Mouse (Mus musculus) thymus, postnatal 36 days (tissue): Measurements from ENCODE around the gene Atg5.
"Not testable (repeated sequence)": the region's sequence is repeated elsewhere in the genome, so short reads cannot be mapped to it uniquely, and the experiment has no call there.

ENCODE experiments used
- DNase-seq, 2 experiments: peaks; one replicate each; pipeline ENCODE4 v3.0.0; 2022; ENCODE audit warnings: mixed read lengths in 2 of 2

The Atg5 gene

DNA sequence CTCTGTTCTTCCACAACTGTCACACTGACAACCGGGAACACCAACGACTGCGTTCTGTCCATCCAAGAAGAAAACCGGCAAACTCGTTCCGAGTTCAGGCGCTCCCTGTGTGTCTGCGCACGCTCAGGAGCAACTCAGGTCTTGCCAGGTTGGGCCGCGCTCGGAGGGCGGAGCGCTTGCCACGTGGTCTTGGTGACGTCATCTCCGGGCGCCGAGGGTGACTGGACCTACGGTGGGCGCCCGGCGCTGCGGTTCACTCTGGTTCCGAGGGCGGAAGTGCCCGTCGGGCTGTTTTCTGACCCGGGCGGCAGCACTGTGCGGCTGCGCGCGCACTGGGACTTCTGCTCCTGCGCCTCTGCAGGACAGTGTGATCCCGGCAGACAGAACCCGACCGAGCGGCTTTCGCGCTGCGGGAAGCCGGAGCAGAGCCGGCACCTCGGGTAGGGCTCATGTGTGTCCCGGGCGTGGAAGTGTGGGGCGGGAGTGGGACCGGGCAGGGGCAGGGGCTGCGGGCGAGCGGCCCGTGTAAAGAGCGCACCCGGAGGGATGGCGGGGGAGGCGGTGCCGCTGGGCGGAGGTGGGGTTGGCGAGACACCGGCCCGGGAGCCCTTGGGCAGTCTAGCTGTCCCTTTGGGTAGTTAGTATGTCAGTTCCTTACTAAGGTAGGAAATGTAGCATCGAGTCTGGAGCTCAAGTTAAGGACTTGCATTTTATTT, at the start of gene Atg5:
Atg5 (plus strand) TSS at position 214 of the 716 bp plus-strand sequence.
- peak; percentile 96 for DNase-seq

DNA sequence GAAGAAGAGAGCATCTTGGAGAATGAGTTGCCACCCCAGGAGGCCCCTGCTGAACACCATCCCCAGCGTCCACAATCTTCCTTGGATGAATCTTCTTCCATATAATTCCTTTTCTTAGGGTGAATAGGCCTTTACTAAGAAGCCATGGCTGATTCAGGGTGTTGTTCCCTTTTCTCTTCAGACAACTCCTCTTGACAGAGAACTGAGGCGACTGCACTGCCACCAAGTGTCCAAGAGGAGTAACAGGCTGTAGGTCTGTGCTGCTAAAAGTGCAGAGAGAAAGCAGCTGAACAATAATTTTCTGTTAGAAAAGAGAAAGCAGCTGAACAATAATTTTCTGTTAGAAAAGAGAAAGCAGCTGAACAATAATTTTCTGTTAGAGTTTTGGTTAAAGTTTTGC, 49.1 kb upstream of the Atg5 start:
- DNase-seq: not testable (repeated sequence)

GRCm38 (mm10) chr10:44224345-44224744, 43.8 kb upstream of the Atg5 start:
- no peak for DNase-seq

- peak; percentile 26 to 39 for DNase-seq
Observed at GRCm38 (mm10) chr10:44233351-44233750, 34.8 kb upstream of the Atg5 start.

DNA sequence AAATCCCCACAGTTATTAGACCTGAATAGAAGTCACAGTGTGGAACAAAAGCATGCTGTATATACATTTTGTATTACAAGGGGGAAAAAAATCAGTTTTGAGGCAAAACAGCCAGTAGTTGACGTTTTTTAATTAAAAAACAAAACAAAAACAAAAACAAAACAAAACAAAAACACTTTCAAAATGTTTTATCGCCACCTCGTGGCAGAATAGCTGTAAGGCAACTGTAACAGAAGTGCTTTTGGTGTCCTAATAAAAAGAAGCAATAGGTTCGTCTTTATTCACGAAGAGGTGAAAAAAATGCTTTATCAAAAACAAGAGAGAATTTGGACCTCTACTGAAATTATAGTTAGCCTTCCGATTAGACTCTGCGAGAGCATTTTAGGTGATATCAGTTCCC, 32.9 kb upstream of the Atg5 start:
- DNase-seq: not testable (repeated sequence)

DNA sequence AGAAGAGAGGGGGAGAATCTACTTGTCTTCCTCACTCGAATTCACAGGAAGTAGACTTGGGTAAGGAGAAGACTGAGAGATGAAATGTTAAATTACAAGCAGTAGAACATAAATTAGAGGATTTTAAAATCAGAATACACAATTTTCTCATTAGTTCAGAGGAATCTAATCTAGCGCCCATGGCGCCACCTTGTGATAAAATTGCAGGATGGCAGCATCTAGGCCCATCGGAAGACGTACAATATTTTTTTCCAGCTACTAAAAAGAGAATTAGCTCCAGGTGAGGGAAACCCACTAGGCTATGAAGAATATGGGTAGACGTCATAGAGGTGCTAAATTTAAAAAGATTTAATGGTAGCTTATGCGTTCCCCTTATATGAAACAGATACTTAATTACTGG, 11.5 kb upstream of the Atg5 start:
- DNase-seq: no peak

DNA sequence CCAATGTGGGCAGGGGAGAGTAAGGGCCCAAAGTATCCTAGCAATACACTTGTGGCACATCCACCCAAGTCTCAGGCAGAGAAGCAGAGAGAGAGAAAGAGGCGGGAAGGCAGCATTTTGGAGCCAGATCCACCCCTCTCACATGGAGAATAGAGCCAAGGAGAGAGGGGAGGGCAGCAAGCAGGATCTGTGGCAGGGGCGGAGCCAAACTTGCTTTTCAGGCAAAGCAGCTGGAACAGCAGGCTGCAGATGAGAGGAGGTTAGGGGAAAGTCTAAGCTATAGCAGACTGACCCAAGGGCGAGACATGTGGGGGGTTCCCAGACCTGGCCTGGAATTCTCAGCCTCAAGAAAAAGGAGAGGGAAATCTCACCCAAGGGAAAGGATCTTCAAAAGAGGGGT, 2.3 kb upstream of the Atg5 start:
- DNase-seq: no peak

- DNase-seq: no peak
Observed at GRCm38 (mm10) chr10:44266561-44266960, 1.6 kb upstream of the Atg5 start.

- peak in 1 of 2 experiments; percentile 10 for DNase-seq
Observed at GRCm38 (mm10) chr10:44267426-44268142, 574 bp upstream of the Atg5 start.

- DNase-seq: no peak
Observed at GRCm38 (mm10) chr10:44269211-44269610, 1.1 kb downstream of the Atg5 start.

DNA sequence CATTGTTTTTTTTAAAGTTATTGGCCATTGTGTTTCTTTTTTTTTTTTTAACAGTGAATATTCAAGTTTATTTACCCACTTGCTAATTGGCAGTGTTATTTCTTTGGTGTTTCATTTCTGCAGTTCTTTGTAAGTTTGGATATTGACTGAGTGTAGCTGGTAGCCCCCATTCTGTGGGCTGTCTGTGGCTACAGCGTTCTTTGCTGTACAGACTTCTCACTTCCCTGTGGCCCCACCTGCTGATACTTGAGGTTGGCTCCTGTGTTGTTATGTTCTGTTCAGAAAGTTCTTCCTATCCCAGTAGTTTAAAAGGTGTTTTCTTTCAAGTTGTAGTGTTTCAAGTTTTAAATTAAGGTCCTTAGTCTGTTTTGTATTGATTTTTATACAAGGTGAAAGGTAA, 14.2 kb downstream of the Atg5 start:
- no peak for DNase-seq

DNA sequence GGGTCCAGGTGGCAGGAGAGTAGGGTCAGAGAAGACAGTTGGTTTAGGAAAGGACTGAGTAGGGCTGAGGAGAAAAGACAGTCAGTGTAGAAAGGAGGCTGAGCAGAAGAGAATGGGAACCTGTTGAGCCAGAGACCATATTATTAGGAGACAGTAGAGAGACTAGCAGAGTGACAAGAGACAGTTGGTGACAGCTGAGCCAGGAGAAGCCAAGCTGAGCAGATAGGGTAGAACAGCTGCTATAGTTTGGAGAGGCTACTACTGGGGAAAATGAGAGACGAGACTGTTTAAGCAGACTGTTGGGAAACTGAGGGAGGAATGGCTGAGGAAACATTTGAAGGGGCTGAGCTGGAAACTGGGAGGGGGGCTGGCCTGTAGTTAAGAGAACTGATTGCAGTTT, 16.9 kb downstream of the Atg5 start:
- DNase-seq: no peak

- no peak for DNase-seq
Observed at GRCm38 (mm10) chr10:44285935-44286334, 17.8 kb downstream of the Atg5 start.

DNA sequence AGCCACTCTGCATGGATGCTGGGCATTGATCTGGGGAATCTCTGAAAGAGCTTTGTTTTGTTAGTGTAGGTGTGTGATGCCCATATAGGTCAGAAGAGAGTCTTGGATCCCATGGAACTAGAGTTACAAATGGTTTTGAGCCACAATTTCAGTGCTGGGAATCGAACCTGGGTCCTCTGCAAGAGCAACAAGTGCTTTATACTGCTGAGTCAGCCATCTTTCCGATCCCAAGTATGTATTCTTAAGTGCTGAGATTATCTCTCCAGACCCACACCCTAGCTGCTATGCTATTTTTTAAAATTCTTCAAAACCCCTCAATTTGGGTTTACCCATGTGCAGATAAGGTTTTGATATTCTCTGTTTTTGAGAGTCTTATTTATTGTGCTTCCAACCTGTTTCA, 22.7 kb downstream of the Atg5 start:
- no peak for DNase-seq

GRCm38 (mm10) chr10:44292205-44292604, 24.0 kb downstream of the Atg5 start:
- no peak for DNase-seq

- no peak for DNase-seq
Observed at GRCm38 (mm10) chr10:44299165-44299564, 31.0 kb downstream of the Atg5 start.

DNA sequence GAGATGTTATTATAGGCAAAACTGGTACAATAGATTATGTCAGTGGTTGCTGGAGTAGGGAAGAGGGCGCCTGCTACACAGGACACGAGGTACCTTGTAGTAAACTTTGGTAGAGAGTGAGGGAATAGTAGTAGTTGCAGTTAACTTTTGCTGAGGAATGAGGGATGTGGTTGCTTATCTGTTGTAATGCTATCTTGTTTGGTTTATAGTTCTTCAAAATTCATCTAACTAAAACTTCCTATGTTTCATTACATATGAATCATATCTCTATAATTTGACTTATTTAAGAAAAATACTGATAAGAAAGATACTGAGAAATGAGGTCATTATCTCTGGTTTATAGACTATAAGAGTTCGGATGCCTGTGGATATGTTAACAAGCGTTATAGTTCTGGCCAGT, 31.9 kb downstream of the Atg5 start:
- DNase-seq: no peak

DNA sequence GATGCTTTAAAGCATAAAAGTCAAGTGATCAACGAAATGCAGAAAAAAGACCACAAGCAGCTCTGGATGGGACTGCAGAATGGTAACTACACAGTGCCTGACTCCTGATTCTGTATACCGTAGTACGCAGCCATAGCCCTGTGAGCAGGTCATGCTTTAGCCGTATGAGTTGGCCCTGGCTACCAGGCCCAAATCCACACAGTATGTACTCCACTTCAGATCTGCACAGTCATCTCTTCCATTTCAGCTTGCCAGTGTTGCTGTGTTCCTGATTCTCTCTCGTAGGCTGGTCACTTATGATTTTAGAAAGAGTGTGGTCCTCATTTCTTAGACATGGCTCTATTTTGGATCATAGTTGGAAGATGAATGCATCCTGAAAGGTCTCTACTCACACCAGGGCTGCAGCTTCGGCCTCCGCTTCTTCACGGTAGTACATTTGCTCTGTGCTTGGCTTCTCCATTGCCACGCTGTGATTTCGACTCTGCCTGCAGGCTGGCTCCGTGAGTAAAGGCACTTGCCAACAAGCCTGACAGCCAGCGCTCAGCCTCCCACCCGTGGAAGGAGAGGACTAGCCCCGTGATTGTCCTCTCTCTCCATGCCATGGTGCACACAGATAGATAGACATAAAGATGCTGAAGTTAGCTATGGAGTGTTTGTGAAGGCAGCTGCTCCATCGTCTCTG, 35.6 kb downstream of the Atg5 start:
- no peak for DNase-seq

DNA sequence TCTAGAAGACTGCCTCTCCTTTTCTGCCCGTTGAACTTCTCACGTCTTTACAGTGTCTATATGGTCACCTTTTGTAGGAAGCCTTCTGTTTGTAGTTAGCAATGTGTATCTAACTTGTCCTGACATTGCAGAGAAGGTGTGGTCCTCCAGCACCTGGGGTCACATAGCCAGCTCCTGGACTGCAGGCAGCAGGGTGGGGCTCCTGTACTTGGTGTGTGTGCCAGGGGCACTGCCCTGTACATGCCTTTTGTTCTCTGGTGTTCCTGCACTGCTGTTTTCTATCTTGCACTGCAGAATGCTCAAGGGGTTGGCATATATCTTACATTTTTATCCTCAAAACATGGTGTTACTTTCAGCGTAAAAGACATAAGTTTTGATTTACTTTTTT, 36.2 kb downstream of the Atg5 start:
- no peak for DNase-seq

GRCm38 (mm10) chr10:44304845-44305244, 36.7 kb downstream of the Atg5 start:
- DNase-seq: no peak

DNA sequence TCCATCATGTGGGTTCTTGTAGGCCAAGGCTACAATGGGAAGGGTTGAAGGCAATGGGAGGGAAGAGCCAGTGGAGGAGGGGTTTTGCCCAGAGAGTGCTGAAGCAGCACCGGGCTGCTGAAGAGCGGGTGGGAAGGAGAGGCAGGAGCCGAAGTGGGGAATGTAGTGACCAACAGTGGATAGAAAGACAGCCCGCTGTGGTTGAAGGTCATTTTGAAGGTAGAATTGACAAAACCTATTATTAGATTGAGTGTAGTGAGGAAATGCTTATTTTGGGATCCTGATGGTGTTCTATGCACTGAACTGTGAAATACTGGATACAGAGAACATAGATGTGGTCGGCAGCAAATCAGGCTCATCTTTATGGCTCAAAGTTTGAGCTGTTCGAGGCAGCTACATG, 38.1 kb downstream of the Atg5 start:
- no peak for DNase-seq

DNA sequence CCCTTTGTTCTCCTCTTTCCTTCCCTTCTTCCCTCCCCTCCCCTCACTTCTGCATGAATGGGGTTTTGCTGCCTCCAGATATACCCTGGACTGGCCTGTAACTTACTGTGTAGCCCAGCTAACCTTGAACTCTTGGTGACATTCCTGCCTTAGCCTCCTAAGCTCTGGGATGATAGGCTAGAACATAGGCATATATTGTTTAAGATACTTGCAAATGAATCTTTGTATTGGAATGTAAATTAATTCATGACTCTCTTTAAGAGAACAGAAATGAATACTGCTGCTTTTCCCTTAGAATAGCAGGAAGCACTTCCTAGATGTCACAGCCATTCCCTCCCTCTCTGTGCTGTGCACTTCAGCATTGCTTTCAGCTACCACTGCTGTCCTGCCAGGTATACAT, 40.1 kb downstream of the Atg5 start:
- no peak for DNase-seq

DNA sequence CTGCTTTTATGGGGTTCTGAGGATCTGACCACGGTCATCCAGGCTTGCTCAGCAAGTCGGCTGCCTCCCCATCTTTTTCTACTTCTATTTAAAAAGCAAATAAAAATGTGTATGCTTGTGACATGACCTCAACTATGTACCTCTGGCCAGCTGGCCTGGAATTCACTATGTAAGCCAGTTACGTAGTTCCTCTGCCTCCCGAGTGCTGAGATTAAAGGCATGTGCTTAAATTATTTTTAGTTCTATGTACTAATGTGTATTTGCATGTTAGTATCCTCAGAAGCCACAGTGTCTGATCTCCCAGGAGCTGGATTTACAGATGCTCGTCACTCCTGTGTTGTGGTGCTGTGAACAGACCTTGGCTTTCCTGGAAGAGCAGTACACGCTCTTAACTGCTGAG, 41.1 kb downstream of the Atg5 start:
- no peak for DNase-seq

DNA sequence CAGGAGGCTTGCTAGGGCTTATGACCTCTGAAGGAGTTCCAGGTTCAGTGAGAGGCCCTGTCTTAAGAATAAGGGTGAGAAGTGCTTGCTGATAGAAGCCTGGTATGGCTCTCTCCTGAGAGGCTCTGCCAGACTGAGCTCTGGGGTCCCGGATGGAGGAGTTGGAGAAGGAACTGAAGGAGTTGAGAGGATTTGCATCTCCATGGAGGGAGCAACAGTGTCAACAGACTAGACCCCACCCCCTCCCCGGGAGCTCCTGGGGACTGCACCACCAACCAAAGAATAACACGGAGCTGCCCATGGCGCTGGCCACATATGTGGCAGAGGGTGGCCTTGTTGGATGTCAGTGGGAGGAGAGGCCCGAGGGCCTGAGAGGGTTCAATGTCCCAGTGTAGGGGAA, 47.1 kb downstream of the Atg5 start:
- DNase-seq: no peak
